Mouse (Mus musculus): ENCODE measurements around the gene Olfr461. TPM values are rescaled to one million over a fixed set of nuclear protein-coding genes. Genes with fewer than 3 reads are reported as not detected.
"Not testable (repeated sequence)": the region's sequence is repeated elsewhere in the genome, so short reads cannot be mapped to it uniquely, and the experiment has no call there.

Gene Olfr461
- polyA plus RNA-seq (2017; shearing (Covaris generic)) = not detected

- no peak for ATAC-seq
Measured at GRCm38 (mm10) chr6:40554950-40555349, at the start of gene Olfr461. Gene Olfr461 (minus strand): TSS chr6:40555050.

GRCm38 (mm10) chr6:40598546-40598945 is 43.7 kb upstream of the Olfr461 start:
- not testable (repeated sequence) for ATAC-seq

- ATAC-seq = no peak
Measured at GRCm38 (mm10) chr6:40594804-40595550, 40.1 kb upstream of the Olfr461 start.

GRCm38 (mm10) chr6:40588346-40588745 is 33.5 kb upstream of the Olfr461 start:
- ATAC-seq = no peak

GRCm38 (mm10) chr6:40585645-40586044 is 30.8 kb upstream of the Olfr461 start, which contains the start of gene Clec5a:
Gene Clec5a (minus strand): TSS chr6:40585821.
- no peak for ATAC-seq

GRCm38 (mm10) chr6:40584336-40584735 is 29.5 kb upstream of the Olfr461 start:
- no peak for ATAC-seq

- no peak for ATAC-seq
Measured at GRCm38 (mm10) chr6:40576305-40576704, 21.5 kb upstream of the Olfr461 start.

GRCm38 (mm10) chr6:40573618-40574017 is 18.8 kb upstream of the Olfr461 start:
- ATAC-seq = no peak

GRCm38 (mm10) chr6:40569187-40569586 is 14.3 kb upstream of the Olfr461 start, which contains the start of gene Olfr460:
Gene Olfr460 (plus strand): TSS chr6:40569487.
- no peak for ATAC-seq

- ATAC-seq = no peak
Measured at GRCm38 (mm10) chr6:40544690-40545089, 10.2 kb downstream of the Olfr461 start.

GRCm38 (mm10) chr6:40519408-40519807 is 35.4 kb downstream of the Olfr461 start, which contains the start of gene Prss37:
Gene Prss37 (minus strand): TSS chr6:40519508.
- ATAC-seq = no peak

- no peak for ATAC-seq
Measured at GRCm38 (mm10) chr6:40493229-40493628, 61.6 kb downstream of the Olfr461 start, which contains the start of gene Tas2r108. Gene Tas2r108 (plus strand): TSS chr6:40493529.

Other genes with a start within 250 kb of the Olfr461 start
- 10 to 100 TPM; 46.2 to 49.9 TPM for gene Agk, start 229.9 kb downstream of the Olfr461 start, polyA plus RNA-seq (2017; shearing (Covaris generic))
- 1 to 10 TPM; 4.9 to 6.1 TPM for gene E330009J07Rik, start 118.9 kb downstream of the Olfr461 start, polyA plus RNA-seq (2017; shearing (Covaris generic))
- gene Wee2, start 116.0 kb downstream of the Olfr461 start, polyA plus RNA-seq (2017; shearing (Covaris generic)) = under 1 TPM; 0.15 TPM
- gene Ssbp1, start 83.7 kb downstream of the Olfr461 start, polyA plus RNA-seq (2017; shearing (Covaris generic)) = 100 to 1,000 TPM; 109 to 114 TPM
- gene Tas2r137, start 63.8 kb downstream of the Olfr461 start, polyA plus RNA-seq (2017; shearing (Covaris generic)) = not detected
- not detected for gene Tas2r108, start 61.5 kb downstream of the Olfr461 start, polyA plus RNA-seq (2017; shearing (Covaris generic))
- gene Prss37, start 35.5 kb downstream of the Olfr461 start, polyA plus RNA-seq (2017; shearing (Covaris generic)) = 1 to 10 TPM in 1 of 2 experiments, not detected in 1; 2.5 TPM
- gene Olfr460, start 14.4 kb upstream of the Olfr461 start, polyA plus RNA-seq (2017; shearing (Covaris generic)) = not detected
- not detected for gene Clec5a, start 30.8 kb upstream of the Olfr461 start, polyA plus RNA-seq (2017; shearing (Covaris generic))
- not detected for gene Tas2r138, start 58.3 kb upstream of the Olfr461 start, polyA plus RNA-seq (2017; shearing (Covaris generic))
- not detected for gene Mgam, start 73.8 kb upstream of the Olfr461 start, polyA plus RNA-seq (2017; shearing (Covaris generic))